Mouse (Mus musculus) midbrain, embryonic 15.5 days (tissue): ENCODE data around the gene Prss35. TPM values are rescaled to one million over a fixed set of nuclear protein-coding genes. Genes with fewer than 3 reads are reported as not detected.

Source experiments
- ATAC-seq: fragments of 200-750 bp; cut with Nextera tagmentation; replicated peaks from 2 replicates; pipeline ENCODE4 v1.8.0; 2017; ENCODE audit warnings: moderate TSS enrichment
- H3K27ac ChIP-seq: fragments of 300-500 bp; sonication (generic); 2 replicates; pipeline ENCODE4 v1.5.1; 2015; ENCODE audit warnings: mild to moderate bottlenecking, inconsistent platforms
- H3K27me3 ChIP-seq: fragments of 300-500 bp; sonication (generic); replicated peaks from 2 replicates; pipeline ENCODE4 v1.6.1; 2015; ENCODE audit warnings: inconsistent platforms
- H3K36me3 ChIP-seq: fragments of 300-500 bp; sonication (generic); replicated peaks from 2 replicates; pipeline ENCODE4 v1.6.1; 2015; ENCODE audit warnings: inconsistent platforms
- H3K4me1 ChIP-seq: fragments of 300-500 bp; sonication (generic); 2 replicates; pipeline ENCODE4 v1.6.1; 2015; ENCODE audit warnings: inconsistent platforms
- H3K4me2 ChIP-seq: fragments of 300-500 bp; sonication (generic); 2 replicates; pipeline ENCODE4 v1.6.1; 2015; ENCODE audit warnings: inconsistent platforms, mild to moderate bottlenecking, moderate library complexity
- H3K4me3 ChIP-seq: fragments of 300-500 bp; sonication (generic); 2 replicates; pipeline ENCODE4 v1.5.1; 2015; ENCODE audit warnings: mild to moderate bottlenecking, inconsistent platforms
- H3K9ac ChIP-seq: fragments of 300-500 bp; sonication (generic); 2 replicates; pipeline ENCODE4 v1.6.1; 2015; ENCODE audit warnings: mild to moderate bottlenecking, inconsistent platforms
- H3K9me3 ChIP-seq: fragments of 300-500 bp; sonication (generic); 2 replicates; pipeline ENCODE4 v1.6.1; 2016; ENCODE audit warnings: inconsistent platforms
- WGBS: fragments of 180-500 bp; shearing (Covaris S2); methylation state at CpG from one replicate; pipeline ENCODE4 v1.1.7; 2015; ENCODE audit warnings: mixed read lengths; 5-methylcytosine and 5-hydroxymethylcytosine counted together
- polyA plus RNA-seq: library from polyadenylated mRNA; unstranded; fragments of >200 nt; fragmentation: Nextera tagmentation; extraction: Ambion mirVana; gene quantifications from 2 replicates; pipeline ENCODE4 v1.2.1, GENCODE M21; 2015

Prss35 gene
- polyA plus RNA-seq, 1 experiment from 2014 or later, result 4.3 TPM

GRCm38 (mm10) chr9:86716540-86716939 is 26.9 kb upstream of the Prss35 start:
- no peaks in the 10 kb centered on the region for H3K4me1 ChIP-seq
- H3K9ac ChIP-seq, result no peak overlapping the region
- ATAC-seq, result no peak
- no peaks in the 10 kb centered on the region for H3K27me3 ChIP-seq
- no peak overlapping the region for H3K4me3 ChIP-seq
- no peak overlapping the region for H3K27ac ChIP-seq
- no peak overlapping the region for H3K4me2 ChIP-seq
- no peaks in the 10 kb centered on the region for H3K36me3 ChIP-seq
- H3K9me3 ChIP-seq, result no peaks in the 10 kb centered on the region
- WGBS, result 66% methylated on average over 2 of the region's 2 CpGs

DNA sequence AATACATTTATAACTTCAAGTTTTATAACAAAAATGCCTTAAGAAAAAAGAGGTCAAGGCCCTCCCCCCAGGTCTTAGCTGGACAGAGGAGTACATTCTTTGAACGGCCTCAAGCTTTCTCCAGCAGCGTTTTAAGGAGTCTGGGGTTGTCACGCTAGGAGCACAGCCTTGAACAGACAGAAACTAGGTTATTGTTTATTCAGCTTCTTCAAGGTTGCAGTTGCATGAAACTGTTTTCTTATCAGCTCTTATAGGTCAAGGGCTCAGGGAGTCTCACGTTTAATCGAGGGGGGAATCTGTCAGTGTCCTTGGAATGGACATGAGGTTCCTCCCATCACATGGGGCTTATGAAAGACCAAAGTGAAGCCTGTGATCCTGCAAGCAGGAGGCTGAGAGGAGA is 26.3 kb upstream of the Prss35 start:
- Histone ChIP-seq H3K36me3 (no peaks in the 10 kb centered on the region), H3K9me3 (no peaks in the 10 kb centered on the region), H3K27ac (no peak overlapping the region), H3K4me3 (no peak overlapping the region), H3K9ac (no peak overlapping the region), H3K4me1 (no peaks in the 10 kb centered on the region), H3K4me2 (no peak overlapping the region), H3K27me3 (no peaks in the 10 kb centered on the region)
- no peak for ATAC-seq
- 80% methylated on average over 5 of the region's 5 CpGs for WGBS

GRCm38 (mm10) chr9:86720227-86720626 is 23.2 kb upstream of the Prss35 start:
- Histone ChIP-seq H3K9ac (no peak overlapping the region), H3K4me1 (no peaks in the 10 kb centered on the region), H3K27me3 (no peaks in the 10 kb centered on the region), H3K4me2 (no peak overlapping the region), H3K36me3 (no peaks in the 10 kb centered on the region), H3K9me3 (no peaks in the 10 kb centered on the region), H3K27ac (no peak overlapping the region), H3K4me3 (no peak overlapping the region)
- WGBS, result 92% methylated on average over 5 of the region's 5 CpGs
- no peak for ATAC-seq

DNA sequence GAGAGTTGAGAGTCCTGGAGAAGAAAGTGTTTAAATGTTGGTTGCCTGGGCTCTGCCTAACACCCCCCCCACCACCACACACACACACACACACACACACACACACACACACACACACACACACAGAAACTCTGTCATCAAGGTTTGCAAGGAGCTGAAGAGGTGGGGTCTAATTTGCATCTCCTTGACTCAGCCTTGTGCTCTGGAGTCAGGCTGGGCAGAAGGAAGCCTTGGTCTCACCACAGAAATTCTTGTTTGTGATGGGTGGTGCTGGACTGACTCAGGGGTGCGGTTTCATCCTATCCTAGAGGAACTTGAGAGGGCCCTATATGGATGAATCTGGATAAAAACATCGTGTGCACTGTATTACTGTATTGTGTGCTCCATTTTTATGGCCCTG is 22.7 kb upstream of the Prss35 start:
- Histone ChIP-seq H3K36me3 (no peaks in the 10 kb centered on the region), H3K9me3 (no peaks in the 10 kb centered on the region), H3K9ac (no peak overlapping the region), H3K4me3 (no peak overlapping the region), H3K27ac (no peak overlapping the region), H3K4me1 (no peaks in the 10 kb centered on the region; the same call in 1 of the 2 replicates), H3K27me3 (no peaks in the 10 kb centered on the region), H3K4me2 (no peak overlapping the region)
- ATAC-seq, result no peak
- WGBS, result 84% methylated on average over 2 of the region's 2 CpGs

DNA sequence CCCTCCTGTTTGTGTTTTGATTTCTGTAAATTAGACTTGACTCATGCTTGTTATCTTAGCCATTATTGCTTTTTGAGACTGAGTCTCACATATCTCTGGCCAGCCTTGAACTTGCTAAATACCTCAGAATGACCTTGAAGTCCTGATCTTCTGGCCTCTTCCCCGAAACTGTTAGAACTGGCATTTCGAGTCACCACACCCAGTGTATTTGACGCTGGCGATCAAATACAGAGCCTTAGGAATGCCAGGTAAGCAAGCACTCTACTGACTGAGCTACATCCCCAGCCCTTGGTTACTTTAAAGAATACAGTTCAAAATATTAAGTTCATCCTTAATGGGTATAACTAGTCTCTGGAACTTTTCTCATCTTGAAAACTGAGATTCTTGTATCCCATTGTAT is 18.4 kb upstream of the Prss35 start:
- no peaks in the 10 kb centered on the region for H3K36me3 ChIP-seq
- H3K4me3 ChIP-seq, result no peak overlapping the region
- H3K27me3 ChIP-seq, result no peaks in the 10 kb centered on the region
- no peak overlapping the region for H3K9ac ChIP-seq
- 95% methylated on average over 4 of the region's 4 CpGs for WGBS
- H3K9me3 ChIP-seq, result no peaks in the 10 kb centered on the region
- ATAC-seq, result no peak
- no peak overlapping the region for H3K4me2 ChIP-seq
- no peaks in the 10 kb centered on the region; the same call in 1 of the 2 replicates for H3K4me1 ChIP-seq
- peak overlapping the region; percentile 52; the same call in 1 of the 2 replicates for H3K27ac ChIP-seq

DNA sequence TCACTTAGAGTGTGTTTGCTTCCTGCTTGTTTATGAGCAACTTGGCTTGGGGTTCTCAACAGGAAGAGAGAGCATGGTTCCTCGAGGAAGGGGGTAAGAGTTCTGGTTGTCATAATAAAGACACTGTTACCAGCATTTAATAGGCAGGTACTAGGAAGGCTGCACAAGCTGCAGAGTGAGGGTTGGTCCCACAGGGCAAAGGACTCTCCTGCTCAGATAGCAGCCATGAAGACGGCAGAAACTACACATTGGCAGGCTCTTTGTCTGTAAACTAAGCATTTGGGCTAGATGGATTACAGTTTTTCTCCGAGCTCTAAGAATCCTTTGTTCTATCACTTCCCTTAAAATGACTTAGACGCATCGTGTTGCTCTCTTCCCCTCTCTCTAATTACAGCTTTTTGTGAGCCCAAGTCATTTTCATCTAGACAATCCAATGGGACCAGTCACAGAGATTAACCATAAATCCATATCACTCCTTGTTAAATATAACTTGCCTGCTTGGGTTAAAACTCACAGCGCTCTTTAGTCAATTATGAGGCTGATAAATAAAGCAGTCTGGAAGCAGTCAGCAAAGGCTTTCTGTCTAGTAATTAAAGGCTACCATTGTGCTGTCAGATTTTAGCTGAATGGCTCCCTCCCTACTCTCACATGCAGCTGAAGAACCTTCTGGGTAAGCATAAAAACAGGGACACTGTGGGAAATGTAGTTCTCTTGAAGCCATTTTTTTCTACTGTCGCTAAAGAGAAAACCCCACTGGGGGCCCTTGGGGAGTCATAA is 17.7 kb upstream of the Prss35 start:
- Histone ChIP-seq H3K4me3 (no peak overlapping the region), H3K4me1 (no peaks in the 10 kb centered on the region; the same call in 1 of the 2 replicates), H3K4me2 (no peak overlapping the region), H3K27me3 (no peaks in the 10 kb centered on the region), H3K9me3 (no peaks in the 10 kb centered on the region), H3K9ac (no peak overlapping the region), H3K27ac (peak overlapping the region; percentile 52), H3K36me3 (no peaks in the 10 kb centered on the region)
- ATAC-seq, result peak; percentile 77
- 40% methylated on average over 7 of the region's 7 CpGs for WGBS

- Histone ChIP-seq H3K36me3 (no peaks in the 10 kb centered on the region), H3K27me3 (no peaks in the 10 kb centered on the region), H3K4me1 (no peaks in the 10 kb centered on the region; the same call in 1 of the 2 replicates), H3K9ac (no peak overlapping the region), H3K4me3 (no peak overlapping the region), H3K9me3 (no peaks in the 10 kb centered on the region), H3K4me2 (no peak overlapping the region), H3K27ac (peak overlapping the region; percentile 52; the same call in 1 of the 2 replicates)
- peak; percentile 34 for ATAC-seq
- 64% methylated on average over 5 of the region's 5 CpGs for WGBS
Measured at GRCm38 (mm10) chr9:86726381-86726720, 17.1 kb upstream of the Prss35 start.

- H3K4me1 ChIP-seq, result no peaks in the 10 kb centered on the region; the same call in 1 of the 2 replicates
- H3K27me3 ChIP-seq, result no peaks in the 10 kb centered on the region
- H3K9ac ChIP-seq, result no peak overlapping the region
- no peaks in the 10 kb centered on the region for H3K36me3 ChIP-seq
- H3K9me3 ChIP-seq, result no peaks in the 10 kb centered on the region
- 82% methylated on average over 10 of the region's 10 CpGs for WGBS
- H3K27ac ChIP-seq, result no peak overlapping the region
- ATAC-seq, result no peak
- H3K4me2 ChIP-seq, result no peak overlapping the region
- H3K4me3 ChIP-seq, result no peak overlapping the region
Measured at GRCm38 (mm10) chr9:86728214-86728814, 15.1 kb upstream of the Prss35 start.

- H3K4me3 ChIP-seq, result no peak overlapping the region
- 71% methylated on average over 1 of the region's 1 CpGs for WGBS
- H3K27me3 ChIP-seq, result no peaks in the 10 kb centered on the region
- no peaks in the 10 kb centered on the region; the same call in 1 of the 2 replicates for H3K4me1 ChIP-seq
- no peak for ATAC-seq
- H3K36me3 ChIP-seq, result no peaks in the 10 kb centered on the region
- H3K9ac ChIP-seq, result no peak overlapping the region
- no peak overlapping the region for H3K27ac ChIP-seq
- H3K4me2 ChIP-seq, result no peak overlapping the region
- H3K9me3 ChIP-seq, result no peaks in the 10 kb centered on the region
Measured at GRCm38 (mm10) chr9:86729084-86729483, 14.4 kb upstream of the Prss35 start.

DNA sequence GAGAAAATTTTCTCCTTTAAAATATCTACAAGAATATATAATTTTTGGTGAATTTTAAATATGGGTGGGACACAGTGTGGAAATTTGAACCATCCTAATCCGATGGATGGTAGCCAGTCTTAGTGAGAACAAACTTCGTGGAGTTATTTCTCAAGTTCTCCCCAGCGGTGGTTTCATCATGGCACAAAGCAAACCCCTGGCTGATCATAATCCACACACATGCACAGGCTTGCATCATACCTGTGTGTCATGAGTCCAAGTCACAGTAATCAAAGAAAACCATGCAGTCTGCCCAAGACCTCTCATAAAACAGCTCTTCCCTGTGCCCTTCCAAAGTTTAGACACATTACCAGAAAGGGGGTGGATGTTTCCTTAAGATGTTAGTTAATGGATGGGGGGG is 13.6 kb upstream of the Prss35 start:
- Histone ChIP-seq H3K4me1 (no peaks in the 10 kb centered on the region; the same call in 1 of the 2 replicates), H3K27me3 (no peaks in the 10 kb centered on the region), H3K4me2 (no peak overlapping the region), H3K9ac (no peak overlapping the region), H3K4me3 (no peak overlapping the region), H3K9me3 (no peaks in the 10 kb centered on the region), H3K27ac (no peak overlapping the region), H3K36me3 (no peaks in the 10 kb centered on the region)
- WGBS, result 86% methylated on average over 3 of the region's 3 CpGs
- no peak for ATAC-seq

DNA sequence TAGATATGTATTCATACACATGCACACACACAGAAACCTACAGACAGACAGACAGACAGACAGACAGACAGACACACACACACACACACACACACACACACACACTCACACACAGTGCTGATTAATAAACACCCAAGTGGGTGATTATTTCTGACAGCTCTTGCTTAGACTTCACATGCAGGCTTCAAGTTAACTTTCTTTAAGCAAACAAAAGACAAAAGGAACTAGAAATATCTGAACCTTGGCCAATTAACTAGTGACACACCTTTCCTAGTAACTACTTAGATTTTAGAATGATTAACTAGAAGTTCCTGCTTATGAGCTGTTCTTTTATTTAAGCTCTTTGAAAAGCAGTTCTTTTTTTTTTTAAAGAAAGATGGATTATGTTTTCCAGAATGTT is 9.1 kb upstream of the Prss35 start:
- Histone ChIP-seq H3K9ac (no peak overlapping the region), H3K4me3 (no peak overlapping the region), H3K36me3 (no peaks in the 10 kb centered on the region), H3K27ac (no peak overlapping the region), H3K4me2 (no peak overlapping the region), H3K4me1 (no peaks in the 10 kb centered on the region), H3K9me3 (no peaks in the 10 kb centered on the region), H3K27me3 (no peaks in the 10 kb centered on the region)
- ATAC-seq, result no peak

- H3K27me3 ChIP-seq, result no peaks in the 10 kb centered on the region
- no peaks in the 10 kb centered on the region for H3K36me3 ChIP-seq
- H3K27ac ChIP-seq, result no peak overlapping the region
- no peaks in the 10 kb centered on the region for H3K4me1 ChIP-seq
- no peak overlapping the region for H3K9ac ChIP-seq
- no peaks in the 10 kb centered on the region for H3K9me3 ChIP-seq
- 79% methylated on average over 9 of the region's 9 CpGs for WGBS
- H3K4me3 ChIP-seq, result no peak overlapping the region
- H3K4me2 ChIP-seq, result no peak overlapping the region
- no peak for ATAC-seq
Measured at GRCm38 (mm10) chr9:86734795-86735194, 8.7 kb upstream of the Prss35 start.

- 97% methylated on average over 4 of the region's 4 CpGs for WGBS
- H3K36me3 ChIP-seq, result no peaks in the 10 kb centered on the region
- no peaks in the 10 kb centered on the region for H3K4me1 ChIP-seq
- H3K9ac ChIP-seq, result no peak overlapping the region
- ATAC-seq, result no peak
- no peaks in the 10 kb centered on the region for H3K9me3 ChIP-seq
- no peak overlapping the region for H3K4me3 ChIP-seq
- H3K27ac ChIP-seq, result no peak overlapping the region
- H3K27me3 ChIP-seq, result no peaks in the 10 kb centered on the region
- H3K4me2 ChIP-seq, result no peak overlapping the region
Measured at GRCm38 (mm10) chr9:86736991-86737390, 6.5 kb upstream of the Prss35 start.
